Mouse (Mus musculus) cerebellum, adult 2 months (tissue): Measurements from ENCODE around the gene Frmd4a.

Source experiments
- CTCF ChIP-seq: fragments of 200-500 bp; IDR thresholded peaks from 2 replicates; pipeline ENCODE4 v1.5.1; 2011; ENCODE audit warnings: low read depth, mild to moderate bottlenecking, control low read depth, low read length, moderate library complexity, borderline replicate concordance; ENCODE audit not compliant: insufficient read depth
- POLR2A ChIP-seq: fragments of 200-500 bp; IDR thresholded peaks from 2 replicates; pipeline ENCODE4 v1.6.1; 2011; ENCODE audit warnings: low read length, control low read depth, borderline replicate concordance; ENCODE audit not compliant: insufficient read depth

DNA sequence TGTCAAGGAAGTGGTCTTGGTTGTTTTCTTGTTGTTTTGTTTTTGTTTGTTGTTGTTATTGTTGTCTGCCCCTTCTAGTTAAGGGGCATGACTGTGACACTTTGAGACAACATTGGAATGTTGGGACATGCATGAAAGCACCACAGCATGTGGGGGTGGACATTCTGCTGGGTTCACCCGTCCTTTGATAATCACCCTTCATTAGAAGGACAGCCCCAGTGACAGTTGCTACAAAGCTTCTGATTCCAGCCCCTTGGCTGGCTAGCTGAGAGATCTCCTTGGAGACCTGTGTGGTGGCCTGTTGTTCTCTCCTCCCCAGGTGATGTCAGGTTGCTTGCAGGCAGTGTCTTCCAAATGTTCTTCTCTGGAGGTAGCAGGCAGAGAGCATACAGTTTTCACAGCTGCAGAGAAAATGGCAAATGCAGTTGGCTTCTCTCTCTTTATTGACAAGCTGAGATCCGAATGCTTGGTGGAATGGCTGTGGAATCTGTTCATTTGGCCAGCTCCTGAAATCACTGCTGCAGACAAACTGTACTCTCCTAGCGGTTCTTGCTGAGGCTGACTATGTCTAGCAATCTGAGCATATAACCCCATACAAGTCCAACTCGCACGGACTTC, 136.6 kb downstream of the Frmd4a start:
- TF ChIP-seq CTCF: no peak
- TF ChIP-seq POLR2A: no peak
